Mouse (Mus musculus): ENCODE data around the gene Egfl8.

GRCm38 (mm10) chr17:34639461-34640255 lies 23.9 kb upstream of the Egfl8 start:
- TF ChIP-seq CTCF (IDR thresholded peaks at IDR 0.05; ENCODE audit: low read depth) (no peak), EP300 (IDR thresholded peaks at IDR 0.05; ENCODE audit: low read depth) (no peak)

All from liver, embryonic 14.5 days (tissue).